Mouse (Mus musculus) cortical plate, adult 2 months (tissue): ENCODE results near the gene Dennd2a.

Experiments
- CTCF ChIP-seq: fragments of 200-500 bp; IDR thresholded peaks from 2 replicates; pipeline ENCODE4 v1.5.1; 2011; ENCODE audit warnings: mild to moderate bottlenecking, control low read depth, low read length; ENCODE audit not compliant: insufficient read depth; ENCODE audit errors: extremely low read depth
- POLR2A ChIP-seq: fragments of 200-500 bp; IDR thresholded peaks from 2 replicates; pipeline ENCODE4 v1.6.1; 2011; ENCODE audit warnings: mild to moderate bottlenecking, low read length, control low read depth; ENCODE audit not compliant: insufficient read depth; ENCODE audit errors: extremely low read depth

- TF ChIP-seq POLR2A (no peak), CTCF (no peak)
Observed at GRCm38 (mm10) chr6:39604565-39604964, 46.9 kb upstream of the Dennd2a start.
